Mouse (Mus musculus): Measurements from ENCODE around the gene Tomm7. TPM values are rescaled to one million over a fixed set of nuclear protein-coding genes. Genes with fewer than 3 reads are reported as not detected.
"Not testable (repeated sequence)": the region's sequence is repeated elsewhere in the genome, so short reads cannot be mapped to it uniquely, and the experiment has no call there.

Gene Tomm7
- polyA plus RNA-seq, 1 experiment from 2014 or later = 123 TPM

DNA sequence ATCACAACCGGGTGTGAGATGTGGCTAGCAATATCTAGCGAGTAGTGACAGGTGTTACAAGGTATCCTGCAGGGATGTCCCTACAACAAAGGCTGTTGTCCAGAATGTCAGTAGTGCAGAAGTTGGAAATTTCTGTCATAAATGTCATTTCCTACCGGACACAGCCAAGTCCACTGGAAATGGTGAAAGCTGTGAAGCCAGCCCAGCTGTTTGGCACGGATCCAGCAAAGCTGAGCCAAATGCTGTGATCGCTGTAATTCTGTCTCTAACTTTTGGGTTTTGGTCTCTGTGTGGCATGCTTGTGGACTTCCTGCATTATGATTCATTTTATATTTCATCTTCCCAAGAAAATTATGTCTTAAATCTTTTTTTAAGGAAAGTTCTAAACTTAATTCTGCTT is 18.3 kb upstream of the Tomm7 start:
- Histone ChIP-seq H3K9ac (no peak overlapping the region), H3K27ac (no peak overlapping the region), H3K4me3 (replicated peaks) (no peak overlapping the region), H3K27me3 (no peaks in the 10 kb centered on the region), H3K36me3 (peaks cover 31% of the 10 kb centered on the region), H3K4me1 (peaks cover 10% of the 10 kb centered on the region), H3K4me2 (no peak overlapping the region), H3K9me3 (replicated peaks) (no peaks in the 10 kb centered on the region)
- ATAC-seq (replicated peaks; ENCODE audit: low FRiP score) = no peak
- 59% methylated on average over 5 of the region's 5 CpGs for WGBS

DNA sequence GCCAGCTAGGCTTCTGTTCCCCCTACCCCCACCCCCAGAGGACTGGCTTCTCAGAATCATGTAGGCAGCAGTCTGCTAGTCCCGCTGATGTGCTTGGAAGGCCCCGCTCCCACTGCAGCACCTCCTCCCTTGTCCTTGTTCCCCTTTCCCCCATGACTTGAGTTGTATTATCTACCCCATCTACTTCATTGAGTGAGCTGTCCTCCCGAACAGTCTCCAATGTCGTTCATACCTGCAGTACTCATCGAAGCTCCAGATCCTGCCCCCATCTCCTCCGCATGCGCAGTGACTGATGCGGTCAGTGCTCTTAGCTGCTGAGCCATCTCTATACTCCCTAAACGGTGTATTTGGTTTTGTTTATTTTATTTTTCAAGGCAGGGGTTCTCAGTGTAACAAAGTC is 17.8 kb upstream of the Tomm7 start:
- WGBS = 86% methylated on average over 9 of the region's 9 CpGs
- H3K9ac ChIP-seq = no peak overlapping the region
- ATAC-seq (replicated peaks; ENCODE audit: low FRiP score) = no peak

DNA sequence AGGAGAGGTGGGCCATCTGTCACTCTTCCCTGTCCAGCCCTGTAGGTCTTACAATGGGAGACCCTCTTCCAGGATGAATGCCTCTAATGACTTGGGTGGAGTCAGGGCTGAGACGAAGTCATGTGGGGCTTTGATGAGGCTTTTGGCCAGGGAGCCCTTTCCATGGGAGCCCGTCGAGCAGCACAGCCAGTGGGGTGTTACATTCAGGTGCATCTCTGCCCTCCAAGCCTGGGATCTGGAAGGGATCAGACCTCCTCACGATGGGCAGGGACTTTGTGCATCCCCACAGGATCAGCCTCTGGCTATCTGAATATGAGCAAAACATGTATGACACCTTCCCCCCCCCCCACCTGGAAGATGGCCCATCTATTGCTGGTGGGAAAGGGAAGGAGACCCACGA is 15.9 kb upstream of the Tomm7 start:
- no peak overlapping the region for H3K4me2 ChIP-seq
- 74% methylated on average over 5 of the region's 5 CpGs for WGBS
- H3K9me3 ChIP-seq (replicated peaks) = no peaks in the 10 kb centered on the region
- no peak for ATAC-seq (replicated peaks; ENCODE audit: low FRiP score)
- H3K9ac ChIP-seq = no peak overlapping the region
- no peak overlapping the region for H3K4me3 ChIP-seq (replicated peaks)
- no peak overlapping the region for H3K27ac ChIP-seq
- H3K36me3 ChIP-seq = peaks cover 55% of the 10 kb centered on the region
- no peaks in the 10 kb centered on the region for H3K27me3 ChIP-seq
- H3K4me1 ChIP-seq = peaks cover 10% of the 10 kb centered on the region

More for the DNA sequence above, 17.8 kb upstream of the Tomm7 start:
- Histone ChIP-seq H3K4me2 (no peak overlapping the region), H3K4me1 (peaks cover 10% of the 10 kb centered on the region), H3K36me3 (peaks cover 37% of the 10 kb centered on the region), H3K27ac (no peak overlapping the region), H3K27me3 (no peaks in the 10 kb centered on the region), H3K4me3 (replicated peaks) (no peak overlapping the region), H3K9me3 (replicated peaks) (no peaks in the 10 kb centered on the region)

DNA sequence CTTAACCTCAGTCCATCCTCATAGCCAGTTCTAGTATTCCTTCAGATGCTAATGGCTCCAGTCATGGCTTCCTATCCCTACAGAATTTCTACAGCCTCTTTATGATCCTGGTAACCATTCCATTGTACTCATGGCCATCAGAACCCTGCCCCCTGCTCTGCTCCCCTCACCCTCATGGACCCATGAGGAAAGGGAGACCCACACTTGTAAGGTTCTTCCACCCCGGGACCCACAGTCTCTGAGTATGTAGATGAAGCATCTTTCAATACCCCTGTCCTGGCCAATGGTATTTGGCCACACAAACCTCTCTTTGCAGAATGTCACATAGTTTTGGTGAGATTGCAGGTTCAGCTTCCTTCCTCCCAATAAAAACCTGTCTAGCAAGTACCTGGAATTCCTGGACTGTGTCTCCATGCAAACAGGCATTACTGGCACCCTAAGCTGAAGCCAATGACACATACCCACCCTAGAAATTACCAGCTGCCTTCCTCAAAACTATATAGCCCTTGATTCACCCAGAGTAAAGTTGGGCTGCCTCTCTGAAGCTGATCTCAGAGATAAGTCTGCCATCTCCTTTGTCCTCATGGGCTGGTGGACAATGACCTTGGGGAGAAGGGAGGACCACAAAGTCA is 15.2 kb upstream of the Tomm7 start:
- H3K36me3 ChIP-seq = peaks cover 62% of the 10 kb centered on the region
- no peak overlapping the region for H3K4me3 ChIP-seq (replicated peaks)
- no peak overlapping the region for H3K9ac ChIP-seq
- no peaks in the 10 kb centered on the region for H3K9me3 ChIP-seq (replicated peaks)
- no peak for ATAC-seq (replicated peaks; ENCODE audit: low FRiP score)
- peaks cover 10% of the 10 kb centered on the region for H3K4me1 ChIP-seq
- no peaks in the 10 kb centered on the region for H3K27me3 ChIP-seq
- H3K27ac ChIP-seq = no peak overlapping the region
- WGBS = 94% methylated on average over 1 of the region's 1 CpGs
- H3K4me2 ChIP-seq = no peak overlapping the region

DNA sequence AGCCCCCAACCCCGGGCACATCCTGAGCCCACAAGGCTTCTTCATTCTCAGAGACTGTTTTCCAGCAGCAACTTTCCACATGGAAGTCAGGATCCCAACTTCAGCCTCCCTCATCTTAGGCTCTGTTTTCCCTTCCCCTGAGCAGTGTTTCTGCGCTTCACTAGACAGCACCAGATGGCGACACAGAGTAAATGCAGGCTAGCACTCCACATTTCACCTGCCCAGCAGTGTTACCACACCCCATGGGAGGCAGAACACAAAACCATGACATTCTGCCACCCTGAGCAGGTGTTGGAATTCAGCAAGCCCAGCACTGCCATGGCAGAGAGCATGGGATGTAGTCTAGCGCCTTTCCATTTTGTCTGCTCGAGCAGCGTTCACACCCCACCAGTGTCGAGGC is 14.7 kb upstream of the Tomm7 start:
- ATAC-seq (replicated peaks; ENCODE audit: low FRiP score) = no peak
- H3K36me3 ChIP-seq = peaks cover 68% of the 10 kb centered on the region
- H3K9me3 ChIP-seq (replicated peaks) = no peaks in the 10 kb centered on the region
- no peak overlapping the region for H3K4me2 ChIP-seq
- no peaks in the 10 kb centered on the region for H3K27me3 ChIP-seq
- H3K4me3 ChIP-seq (replicated peaks) = no peak overlapping the region
- no peak overlapping the region for H3K27ac ChIP-seq
- H3K9ac ChIP-seq = no peak overlapping the region
- 83% methylated on average over 7 of the region's 7 CpGs for WGBS
- H3K4me1 ChIP-seq = peaks cover 10% of the 10 kb centered on the region

DNA sequence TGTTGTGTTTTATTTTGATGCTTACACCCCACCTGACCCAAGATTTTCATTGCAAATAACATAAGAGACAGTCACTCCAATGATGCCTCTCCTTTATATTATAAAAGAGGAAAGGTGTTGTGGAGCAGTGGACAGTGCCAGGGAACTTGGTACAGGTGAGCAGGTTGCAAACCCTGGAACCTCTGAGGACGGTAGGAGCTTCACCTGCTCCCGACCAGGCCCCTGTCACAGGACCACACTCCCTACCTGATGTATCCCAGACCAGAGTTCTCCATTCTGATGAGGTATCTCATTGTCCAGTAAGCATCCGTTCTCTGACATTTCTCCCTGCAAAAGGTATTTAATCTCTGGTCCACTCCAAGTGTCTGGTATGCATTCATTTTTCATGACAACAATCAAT is 14.0 kb upstream of the Tomm7 start:
- Histone ChIP-seq H3K9me3 (replicated peaks) (no peaks in the 10 kb centered on the region), H3K36me3 (peaks cover 74% of the 10 kb centered on the region), H3K4me3 (replicated peaks) (no peak overlapping the region), H3K27ac (no peak overlapping the region), H3K4me2 (no peak overlapping the region), H3K27me3 (no peaks in the 10 kb centered on the region), H3K4me1 (peaks cover 7% of the 10 kb centered on the region), H3K9ac (no peak overlapping the region)
- ATAC-seq (replicated peaks; ENCODE audit: low FRiP score) = no peak
- 90% methylated on average over 3 of the region's 3 CpGs for WGBS

DNA sequence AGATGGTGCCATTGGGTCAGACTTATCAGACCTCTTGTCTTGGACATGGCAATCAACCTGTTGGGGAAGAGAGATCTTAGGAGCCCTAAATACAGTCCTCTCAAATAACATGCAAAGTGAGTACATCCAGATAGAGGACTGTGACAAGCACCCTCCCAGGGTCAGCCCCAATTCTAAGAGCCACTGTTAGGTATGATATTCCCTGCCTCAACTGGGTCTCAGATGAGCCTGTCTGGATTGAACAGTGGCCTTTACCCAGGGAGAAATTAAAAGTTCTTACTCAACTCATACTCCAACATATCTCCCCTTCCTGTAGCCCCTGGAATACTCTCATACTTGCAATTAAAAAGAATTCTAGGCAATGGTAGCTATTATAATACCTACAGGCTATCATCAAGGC is 13.2 kb upstream of the Tomm7 start:
- ATAC-seq (replicated peaks; ENCODE audit: low FRiP score) = no peak

DNA sequence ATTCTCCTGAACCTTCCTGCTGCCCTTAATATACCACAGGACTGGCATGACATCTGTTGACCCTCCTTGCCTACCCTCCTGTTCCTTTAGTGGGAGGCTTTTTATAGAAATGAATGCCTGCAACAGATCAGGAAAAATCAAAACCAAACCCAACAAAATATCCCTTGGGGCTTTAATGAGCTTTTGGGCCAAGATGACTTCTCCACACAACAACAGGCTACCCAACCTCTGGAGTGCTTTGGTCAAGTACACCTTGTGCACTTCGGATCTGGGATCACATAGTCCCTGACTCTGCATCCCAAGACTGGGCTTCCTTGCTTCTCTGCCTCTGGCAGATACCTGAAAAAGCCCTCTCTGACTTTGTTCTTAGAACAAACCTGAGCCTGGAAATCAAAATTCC is 12.2 kb upstream of the Tomm7 start:
- Histone ChIP-seq H3K4me3 (replicated peaks) (no peak overlapping the region), H3K9ac (no peak overlapping the region), H3K9me3 (replicated peaks) (no peaks in the 10 kb centered on the region), H3K27ac (no peak overlapping the region), H3K4me1 (peaks cover 9% of the 10 kb centered on the region), H3K4me2 (no peak overlapping the region), H3K27me3 (no peaks in the 10 kb centered on the region), H3K36me3 (peaks cover 84% of the 10 kb centered on the region)
- WGBS = 88% methylated on average over 1 of the region's 1 CpGs
- ATAC-seq (replicated peaks; ENCODE audit: low FRiP score) = no peak

More for the DNA sequence above, 13.2 kb upstream of the Tomm7 start:
- H3K4me1 ChIP-seq = peaks cover 6% of the 10 kb centered on the region
- H3K9ac ChIP-seq = no peak overlapping the region
- no peaks in the 10 kb centered on the region for H3K27me3 ChIP-seq
- H3K4me3 ChIP-seq (replicated peaks) = no peak overlapping the region
- no peaks in the 10 kb centered on the region for H3K9me3 ChIP-seq (replicated peaks)
- H3K36me3 ChIP-seq = peaks cover 82% of the 10 kb centered on the region
- no peak overlapping the region for H3K27ac ChIP-seq
- no peak overlapping the region for H3K4me2 ChIP-seq

DNA sequence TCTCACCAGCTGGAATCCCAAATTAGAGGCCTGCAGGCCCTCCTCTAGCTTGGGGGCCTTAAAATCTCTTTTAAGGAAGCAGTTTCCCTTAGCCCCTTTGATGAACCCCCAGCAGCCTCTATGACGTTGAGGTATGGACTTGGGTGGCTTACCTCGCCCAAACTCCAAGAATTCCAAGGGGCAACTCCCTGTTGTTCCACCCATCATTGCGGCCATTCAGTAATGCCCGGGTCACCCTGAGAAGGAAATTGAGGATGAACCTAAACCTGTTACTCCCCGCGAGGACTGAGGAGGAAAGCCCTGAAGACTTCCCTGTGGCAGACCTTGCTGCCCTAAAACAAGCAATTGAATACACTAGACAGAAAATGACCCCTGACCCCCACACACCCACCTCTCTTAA is 11.5 kb upstream of the Tomm7 start:
- Histone ChIP-seq H3K36me3 (peaks cover 80% of the 10 kb centered on the region), H3K9me3 (replicated peaks) (no peaks in the 10 kb centered on the region), H3K4me2 (no peak overlapping the region), H3K27me3 (no peaks in the 10 kb centered on the region), H3K4me1 (peaks cover 9% of the 10 kb centered on the region), H3K9ac (no peak overlapping the region), H3K4me3 (replicated peaks) (no peak overlapping the region), H3K27ac (no peak overlapping the region)
- 92% methylated on average over 6 of the region's 6 CpGs for WGBS
- ATAC-seq (replicated peaks; ENCODE audit: low FRiP score) = no peak

DNA sequence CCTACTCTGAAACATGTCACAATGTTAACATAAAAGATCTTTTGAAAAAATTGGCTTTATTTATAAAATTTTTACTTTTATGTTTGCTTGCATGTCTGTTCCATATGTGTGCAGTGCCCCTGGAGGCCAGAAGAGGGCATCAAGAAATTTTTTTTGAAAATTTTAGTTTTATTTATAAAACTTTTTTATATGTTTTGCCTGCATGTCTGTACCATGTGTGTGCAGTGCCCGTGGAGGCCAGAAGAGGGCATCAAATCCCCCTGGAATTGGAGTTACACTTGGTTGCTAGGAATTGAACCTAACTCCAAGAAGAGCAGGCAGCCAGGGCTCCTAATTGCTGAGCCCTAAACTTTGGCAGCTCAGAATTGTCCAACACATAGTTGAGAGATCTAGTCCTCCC is 9.0 kb upstream of the Tomm7 start:
- not testable (repeated sequence) for H3K27ac ChIP-seq; ATAC-seq (replicated peaks; ENCODE audit: low FRiP score); H3K4me1 ChIP-seq; H3K4me3 ChIP-seq (replicated peaks); H3K9ac ChIP-seq; H3K4me2 ChIP-seq; H3K9me3 ChIP-seq (replicated peaks); H3K27me3 ChIP-seq
- H3K36me3 ChIP-seq = peaks cover 59% of the 10 kb centered on the region
- WGBS = 93% methylated on average over 1 of the region's 1 CpGs

DNA sequence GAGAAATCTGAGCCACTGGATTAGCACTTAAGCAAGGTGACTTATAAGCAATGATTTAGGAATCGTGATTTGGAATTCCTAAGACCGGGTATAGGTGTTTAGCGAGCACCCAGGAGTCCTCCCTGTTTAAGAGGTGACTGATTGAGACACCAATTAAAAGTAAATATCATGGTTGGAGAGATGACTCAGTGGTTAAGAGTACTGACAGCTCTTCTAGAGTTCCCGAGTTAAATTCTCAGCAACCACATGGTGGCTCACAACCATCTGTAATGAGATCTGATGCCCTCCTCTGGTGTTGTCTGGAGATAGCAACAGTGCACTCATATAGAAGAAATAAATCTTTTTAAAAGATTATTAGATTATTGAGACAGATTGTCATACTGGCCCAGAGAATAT is 7.2 kb upstream of the Tomm7 start:
- 7% methylated on average over 4 of the region's 4 CpGs for WGBS
- Histone ChIP-seq H3K36me3 (peaks cover 42% of the 10 kb centered on the region), H3K4me3 (replicated peaks) (peak overlapping the region; percentile 72), H3K4me2 (peak overlapping the region; percentile 72), H3K27ac (peak overlapping the region; percentile 66), H3K9ac (peak overlapping the region; percentile 80)
- not testable (repeated sequence) for H3K4me1 ChIP-seq; H3K27me3 ChIP-seq; H3K9me3 ChIP-seq (replicated peaks); ATAC-seq (replicated peaks; ENCODE audit: low FRiP score)

DNA sequence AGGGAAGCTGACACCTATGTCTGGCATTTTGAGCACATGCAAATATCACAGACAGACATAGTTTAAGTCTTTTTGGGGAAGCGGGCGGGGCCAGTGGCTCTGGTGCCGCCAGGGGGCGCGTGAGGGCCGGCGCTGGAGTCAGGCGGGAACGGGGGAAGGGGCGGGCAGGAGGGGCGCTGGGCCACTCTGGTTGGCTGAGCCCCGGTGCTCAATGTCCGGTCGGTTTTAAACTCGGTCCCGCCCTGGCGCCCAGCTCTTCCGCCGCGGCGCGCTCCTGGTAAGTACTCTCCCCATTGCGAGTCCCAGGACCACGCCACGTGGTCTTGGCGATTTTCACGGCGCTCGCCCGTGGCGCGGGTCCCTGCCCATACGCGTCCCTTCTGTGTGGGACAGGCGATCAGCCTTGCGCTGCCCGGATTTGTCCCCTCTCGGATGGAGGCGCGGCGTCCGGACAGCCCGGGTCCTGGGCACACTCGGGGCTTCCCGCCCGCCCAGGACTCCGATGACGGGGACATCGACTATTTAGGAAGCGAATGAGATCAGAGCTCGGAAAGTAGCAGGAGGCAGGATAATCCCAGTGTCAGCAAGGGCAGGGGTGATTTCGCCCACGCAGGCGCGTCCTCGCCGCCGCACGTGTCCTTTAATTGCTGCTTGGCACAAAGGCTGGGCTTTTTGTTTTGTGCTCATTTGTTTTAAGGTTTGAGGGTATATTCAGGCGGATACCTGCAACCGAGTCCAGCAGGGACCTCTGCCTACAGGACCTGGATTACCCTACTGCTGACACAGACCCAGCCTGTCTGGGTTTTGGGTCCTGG is 6.6 kb upstream of the Tomm7 start:
- Histone ChIP-seq H3K9ac (peak overlapping the region; percentile 80), H3K27me3 (no peaks in the 10 kb centered on the region), H3K4me1 (peaks cover 9% of the 10 kb centered on the region), H3K36me3 (peaks cover 36% of the 10 kb centered on the region), H3K9me3 (replicated peaks) (no peaks in the 10 kb centered on the region), H3K4me2 (peak overlapping the region; percentile 72), H3K4me3 (replicated peaks) (peak overlapping the region; percentile 72), H3K27ac (peak overlapping the region; percentile 66)
- peak; percentile 98 for ATAC-seq (replicated peaks; ENCODE audit: low FRiP score)
- under 1% methylated on average over 61 of the region's 61 CpGs for WGBS

Measured in kidney, embryonic 15.5 days (tissue).